Mouse (Mus musculus) T-helper 2 cell (primary cell): Measurements from ENCODE around the gene Slc45a2.

Experiments used
- in situ Hi-C: fragments of 300-600 bp; cut with MboI, MseI; formaldehyde crosslinking; loops from one replicate; pipeline ENCODE4 v1.15.1; 2025; ENCODE audit warnings: high pct_unique_total_duplicates

Slc45a2 gene

GRCm38 (mm10) chr15:10999832-11000231, 689 bp upstream of the Slc45a2 start:
- in situ Hi-C loops: loop anchor here (10.0 to 25.0 kb wide), 3 partner anchors 385 to 1905 kb away; no protein-coding TSS in a partner anchor

DNA sequence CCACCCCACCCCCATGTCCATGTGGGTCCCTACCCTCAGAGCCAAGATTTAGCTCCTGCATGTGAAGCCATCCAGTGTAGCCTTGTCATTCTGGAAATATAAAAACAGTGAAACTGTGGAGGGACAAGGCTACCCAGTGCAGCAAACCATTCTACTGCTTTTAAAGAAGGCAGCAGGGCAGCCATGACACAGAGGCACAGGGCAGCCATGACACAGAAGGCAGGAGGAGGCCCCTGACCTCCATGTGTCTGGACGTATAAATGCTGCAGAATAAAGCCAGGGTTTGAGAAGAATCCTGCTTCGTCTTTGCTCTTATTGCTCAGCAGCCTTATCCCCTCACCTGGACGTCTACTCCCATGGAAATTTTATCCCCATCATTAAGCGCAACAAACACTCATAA, 3.3 kb downstream of the Slc45a2 start:
- in situ Hi-C loops: no loop called here

- in situ Hi-C loops: no loop called here
Measured at GRCm38 (mm10) chr15:11004646-11005045, 4.1 kb downstream of the Slc45a2 start.

- in situ Hi-C loops: no loop called here
Measured at GRCm38 (mm10) chr15:11008756-11009155, 8.2 kb downstream of the Slc45a2 start.

GRCm38 (mm10) chr15:11010976-11011548, 10.5 kb downstream of the Slc45a2 start:
- in situ Hi-C loops: no loop called here

GRCm38 (mm10) chr15:11014931-11015330, 14.4 kb downstream of the Slc45a2 start:
- in situ Hi-C loops: no loop called here

- in situ Hi-C loops: no loop called here
Measured at GRCm38 (mm10) chr15:11026801-11027561, 26.5 kb downstream of the Slc45a2 start.

- in situ Hi-C loops: no loop called here
Measured at GRCm38 (mm10) chr15:11030188-11030587, 29.7 kb downstream of the Slc45a2 start.

GRCm38 (mm10) chr15:11035947-11036474, 35.5 kb downstream of the Slc45a2 start:
- in situ Hi-C loops: loop anchor here (5.0 kb wide), 1 partner anchor 281 kb away; no protein-coding TSS in a partner anchor

- in situ Hi-C loops: loop anchor here (5.0 kb wide), 1 partner anchor 281 kb away; no protein-coding TSS in a partner anchor
Measured at GRCm38 (mm10) chr15:11036535-11037375, 36.2 kb downstream of the Slc45a2 start.

DNA sequence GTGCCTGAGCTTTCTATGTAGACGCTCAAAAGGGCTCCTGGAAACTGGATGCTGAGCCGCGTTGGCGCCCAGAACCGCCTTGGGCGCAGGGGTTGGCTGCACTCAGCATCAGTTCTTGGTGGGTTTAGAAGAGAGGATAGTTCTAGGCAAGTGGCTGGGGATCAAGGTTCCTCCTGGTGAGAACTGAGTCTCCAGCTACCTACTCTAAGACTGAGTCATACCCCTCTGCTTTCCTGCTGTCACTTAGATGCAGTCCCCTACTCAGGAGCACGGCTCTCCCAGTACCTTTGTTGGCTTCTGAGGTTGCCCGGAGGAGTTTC, 36.8 kb downstream of the Slc45a2 start:
- in situ Hi-C loops: loop anchor here (5.0 kb wide), 1 partner anchor 280 kb away; no protein-coding TSS in a partner anchor

- in situ Hi-C loops: loop anchor here (5.0 kb wide), 1 partner anchor 280 kb away; no protein-coding TSS in a partner anchor
Measured at GRCm38 (mm10) chr15:11037711-11038110, 37.2 kb downstream of the Slc45a2 start, which contains the start of gene Rxfp3. TSS of gene Rxfp3 (minus strand) at chr15:11037991.

GRCm38 (mm10) chr15:11038476-11038875, 38.0 kb downstream of the Slc45a2 start:
- in situ Hi-C loops: loop anchor here (5.0 kb wide), 1 partner anchor 279 kb away; no protein-coding TSS in a partner anchor

- in situ Hi-C loops: no loop called here
Measured at GRCm38 (mm10) chr15:11040067-11040466, 39.5 kb downstream of the Slc45a2 start.

DNA sequence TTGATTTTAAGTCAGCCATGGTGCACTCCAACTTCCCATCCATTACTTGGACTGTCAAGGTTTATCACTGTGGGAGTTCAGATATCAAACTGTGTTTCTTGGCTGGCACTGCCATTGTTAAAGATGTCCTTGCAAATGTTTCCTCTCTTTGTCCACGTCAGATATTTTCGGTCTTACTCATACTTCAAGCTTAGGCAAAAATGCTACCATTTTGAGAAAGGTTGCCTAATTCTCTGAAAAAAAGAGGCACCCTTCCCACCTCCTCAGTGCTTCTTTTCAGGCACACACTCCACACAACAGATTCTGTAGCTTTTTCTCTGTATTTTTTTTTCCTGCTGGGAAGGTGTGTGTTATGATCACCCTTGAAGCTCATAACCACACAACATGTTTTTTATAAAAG, 40.7 kb downstream of the Slc45a2 start:
- in situ Hi-C loops: no loop called here

DNA sequence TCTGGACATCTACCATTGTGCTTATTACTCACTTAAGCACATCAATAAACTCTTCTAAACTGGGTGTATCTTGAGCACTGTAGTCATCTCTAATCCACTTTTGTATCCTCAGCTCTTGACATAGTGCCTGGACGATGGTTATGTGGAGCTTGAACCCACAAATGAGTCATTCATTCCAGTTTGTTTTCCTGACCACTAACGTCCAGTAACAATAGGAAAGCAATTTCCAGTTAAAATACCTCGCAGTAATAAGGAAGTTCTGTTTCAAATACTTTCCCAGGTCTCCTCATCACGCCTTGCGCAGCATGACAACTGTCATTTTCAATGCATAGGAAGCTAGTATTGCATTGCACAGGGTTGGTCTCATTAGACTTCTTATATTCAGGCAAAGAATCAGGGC, 42.3 kb downstream of the Slc45a2 start:
- in situ Hi-C loops: no loop called here

DNA sequence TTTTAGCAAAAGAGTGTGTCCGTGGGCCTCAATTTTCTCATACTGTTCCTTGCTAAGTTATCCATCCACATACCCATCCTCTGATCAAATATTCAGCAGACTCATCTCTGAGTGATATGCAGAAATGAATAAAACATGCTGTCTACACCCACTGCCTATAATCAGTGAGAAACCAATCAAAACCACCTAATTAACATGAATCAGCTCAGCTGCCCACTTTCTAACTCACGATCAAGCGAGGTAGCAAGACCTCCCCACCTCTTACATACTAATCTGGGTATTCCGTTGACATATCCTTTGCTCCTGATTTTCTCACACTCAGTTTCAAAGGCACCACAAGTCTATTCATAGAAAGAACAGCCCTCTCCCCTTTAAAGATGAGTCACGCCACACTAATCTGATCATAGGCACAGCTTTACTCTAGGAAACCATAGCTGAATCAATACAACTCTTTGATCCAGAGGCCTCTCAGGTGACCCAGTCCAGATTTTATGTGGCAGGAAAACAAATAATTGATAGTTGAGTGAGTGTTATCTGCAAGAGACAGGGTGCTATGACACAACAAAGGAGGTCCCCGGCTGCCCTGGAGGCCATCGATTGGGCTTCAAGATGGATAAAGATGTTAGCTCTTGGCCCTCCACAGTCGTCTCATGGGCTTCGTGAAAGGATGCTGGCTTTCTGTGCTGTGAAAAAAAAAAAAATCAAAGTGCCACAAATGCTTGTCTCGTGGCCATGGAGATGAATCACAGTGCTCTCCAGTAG, 53.3 kb downstream of the Slc45a2 start:
- in situ Hi-C loops: no loop called here

DNA sequence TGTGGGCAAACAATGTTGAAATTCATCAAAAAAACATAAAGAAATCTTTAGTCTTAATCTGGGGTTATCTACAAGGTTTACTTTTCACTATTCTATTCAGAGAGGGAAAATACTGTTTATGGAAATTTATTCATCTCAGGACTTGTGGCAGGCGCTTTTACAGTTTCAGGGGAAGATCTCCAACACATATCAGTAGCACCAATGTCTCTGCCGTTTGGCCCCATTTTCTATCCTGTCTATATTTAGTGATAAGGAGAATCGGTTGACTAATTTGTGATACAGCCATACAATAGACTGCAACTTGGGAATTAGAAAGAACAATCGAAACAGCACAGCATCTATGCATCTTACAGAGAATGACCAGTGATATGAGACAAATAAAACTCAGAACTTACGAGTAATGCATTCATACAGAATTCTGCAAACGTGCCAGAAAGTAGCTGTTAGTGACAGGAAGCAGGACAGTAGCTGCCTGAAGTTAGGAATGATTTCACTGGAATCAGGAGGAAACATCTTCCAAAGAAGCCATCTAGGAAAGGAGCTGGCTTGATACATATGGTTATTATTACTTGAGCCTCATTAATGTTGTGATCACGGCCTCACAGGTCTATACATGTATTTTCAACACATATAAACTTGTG, 54.0 kb downstream of the Slc45a2 start:
- in situ Hi-C loops: no loop called here

GRCm38 (mm10) chr15:11062903-11063302, 62.4 kb downstream of the Slc45a2 start:
- in situ Hi-C loops: no loop called here

GRCm38 (mm10) chr15:11064160-11064557, 63.6 kb downstream of the Slc45a2 start:
- in situ Hi-C loops: no loop called here
